Mouse (Mus musculus) cerebellum, postnatal 14 days (tissue): ENCODE data around the gene Stk11.
A peak's percentile ranks its signal among the peaks of the same experiment; 100 is the strongest.

ENCODE experiments used
- DNase-seq, 2 experiments: peaks; one replicate each; pipeline ENCODE4 v3.0.0; 2021; ENCODE audit warnings: mixed read lengths in 2 of 2

Gene Stk11

DNA sequence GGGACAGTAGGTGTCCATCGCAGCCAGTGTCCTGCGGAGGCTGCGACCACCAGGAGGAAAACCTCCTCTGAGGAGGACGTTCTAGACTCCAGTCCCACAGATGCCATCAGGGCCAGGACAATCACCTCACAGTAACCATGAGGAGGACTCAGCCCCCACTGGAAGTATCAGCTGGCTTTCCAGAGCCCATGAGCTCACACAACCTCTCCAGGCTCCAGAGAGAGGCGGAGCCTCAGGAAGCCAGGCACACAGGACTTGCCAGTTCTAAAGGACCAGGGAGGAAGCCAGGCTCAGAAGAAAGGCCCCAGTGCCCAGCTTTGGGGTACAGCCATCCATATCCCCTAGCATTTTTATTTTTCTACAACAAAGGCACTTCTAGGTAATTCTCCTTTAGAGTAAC is 20.1 kb upstream of the Stk11 start:
- no peak for DNase-seq

DNA sequence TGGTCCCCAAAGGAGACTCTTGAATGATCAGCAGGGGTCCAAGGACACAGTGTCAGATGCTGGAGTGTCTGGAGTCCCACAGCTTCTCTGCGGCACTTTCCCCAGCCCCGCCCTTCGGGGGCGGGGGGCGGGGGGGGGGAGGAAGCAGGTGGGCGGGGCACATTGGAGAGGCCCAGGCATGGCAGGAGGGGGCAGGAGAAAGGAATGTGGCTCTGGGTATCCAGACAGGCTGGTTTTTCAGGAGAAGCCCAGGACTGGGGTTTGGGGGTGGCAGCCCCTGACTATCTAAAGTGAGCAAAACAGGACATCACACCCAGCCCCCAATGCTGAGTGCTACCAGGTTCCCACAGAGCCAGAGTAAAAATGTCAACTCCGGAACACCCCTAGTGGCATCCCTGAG is 18.3 kb upstream of the Stk11 start:
- no peak for DNase-seq

DNA sequence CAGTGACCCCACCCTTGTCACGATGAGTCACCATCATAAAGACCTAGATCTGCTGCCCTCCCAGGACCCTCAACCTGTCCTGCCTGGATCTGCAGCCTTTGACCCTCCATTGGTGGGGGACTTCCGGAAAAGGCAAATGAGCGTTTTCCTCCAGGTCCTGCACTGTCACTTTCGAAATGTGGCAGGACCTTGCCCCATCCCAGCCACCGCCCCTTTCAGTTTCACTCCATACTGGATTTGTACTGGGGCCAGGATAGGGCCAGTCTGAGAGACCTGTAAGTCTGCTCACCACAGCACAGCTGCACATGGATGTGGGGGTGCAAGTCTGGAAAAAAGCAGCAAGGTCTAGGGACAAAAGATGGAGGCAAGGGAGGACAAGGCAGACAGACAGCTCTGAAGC is 17.0 kb upstream of the Stk11 start:
- DNase-seq: no peak

DNA sequence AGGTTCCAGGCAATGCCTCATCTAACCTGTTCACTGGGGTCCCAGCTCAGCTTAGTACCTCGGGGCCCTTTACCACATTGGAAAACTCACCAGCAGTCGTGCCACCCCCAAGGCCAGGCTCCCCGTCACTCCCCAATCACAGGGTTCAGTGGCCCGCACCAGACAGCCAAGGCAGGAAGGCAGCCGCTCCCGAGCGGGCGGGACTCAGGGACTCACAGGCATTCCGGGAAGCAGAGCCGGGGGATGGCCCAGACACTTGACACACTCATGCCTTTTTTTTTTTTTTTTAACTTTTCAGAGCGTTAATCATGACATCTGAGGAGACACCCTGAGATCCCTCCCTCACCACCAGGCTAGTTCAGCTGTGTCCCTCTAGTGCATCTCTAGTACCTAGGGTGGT is 14.6 kb upstream of the Stk11 start:
- DNase-seq: no peak

DNA sequence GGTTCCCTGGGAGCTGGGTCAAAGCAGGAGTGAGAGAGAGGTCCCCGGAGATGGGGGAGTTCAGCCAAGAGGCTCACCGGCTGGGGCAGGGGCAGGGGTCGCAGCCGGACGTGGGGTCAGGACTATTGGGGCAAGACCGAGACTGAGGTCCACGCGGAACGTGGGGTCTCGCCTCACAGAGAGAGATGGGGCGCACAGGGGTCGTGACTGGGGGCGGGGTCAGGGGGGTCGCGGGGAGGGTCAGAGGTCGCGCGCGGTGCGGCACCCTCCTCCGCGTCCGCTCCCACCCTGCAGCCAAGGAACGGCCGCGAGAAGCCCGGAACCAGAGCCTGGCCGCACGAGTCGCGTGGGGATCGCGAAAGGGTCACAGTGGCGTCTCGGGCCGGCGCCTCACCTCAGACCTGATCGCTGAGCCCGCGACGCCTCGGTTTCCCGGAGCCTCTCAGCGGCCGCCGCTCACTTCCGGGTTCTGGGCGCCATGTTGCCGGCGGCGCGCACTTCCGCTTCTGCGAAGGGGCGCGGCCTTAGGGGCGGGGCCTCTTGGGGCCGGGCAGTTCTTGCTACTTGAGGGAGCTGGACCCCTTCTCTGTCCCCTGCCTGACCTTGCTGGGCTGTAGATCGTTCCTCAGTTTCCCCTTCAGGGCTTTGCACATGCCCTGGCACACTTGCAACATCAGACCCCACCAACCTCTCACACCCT is 13.2 kb upstream of the Stk11 start:
- DNase-seq: peak; percentile 86 to 88

DNA sequence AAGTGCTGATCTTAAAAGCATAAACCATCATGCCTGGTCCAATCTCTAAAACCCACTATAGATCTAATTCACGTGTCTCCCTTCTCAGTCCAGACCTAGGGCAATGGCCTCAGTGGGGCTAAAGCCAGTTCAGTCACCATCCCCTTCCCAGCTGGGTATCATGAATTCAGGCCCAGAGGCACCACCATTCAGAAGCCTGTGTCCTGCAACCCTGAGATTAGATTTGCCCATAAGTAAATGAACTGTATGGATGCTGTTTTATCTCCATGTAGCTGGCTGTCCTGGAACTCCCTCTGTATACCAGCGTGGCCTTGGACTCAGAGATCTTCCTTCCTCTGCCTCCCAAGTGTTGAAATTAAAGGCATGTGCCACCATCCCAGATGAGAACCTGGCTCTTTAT is 12.6 kb upstream of the Stk11 start:
- DNase-seq: no peak

DNA sequence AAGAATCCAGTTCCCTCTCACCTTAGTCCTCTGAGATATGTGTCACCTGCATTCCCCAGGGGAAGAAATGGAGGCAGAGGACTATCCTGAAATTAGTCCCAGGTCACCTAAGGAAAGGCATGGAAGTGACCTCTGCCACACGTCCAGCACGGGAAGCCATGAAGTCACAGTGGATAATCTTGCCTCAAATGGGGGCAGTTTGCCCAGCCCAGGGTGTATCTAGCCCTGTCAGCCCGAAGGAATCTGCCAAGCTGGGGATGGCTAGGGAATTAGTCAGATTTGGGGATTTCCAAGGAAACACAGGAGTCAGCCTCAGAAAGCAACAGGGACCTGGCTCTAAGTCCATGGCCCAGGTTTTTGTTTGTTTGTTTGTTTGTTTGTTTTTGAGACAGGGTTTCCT is 11.4 kb upstream of the Stk11 start:
- DNase-seq: no peak

DNA sequence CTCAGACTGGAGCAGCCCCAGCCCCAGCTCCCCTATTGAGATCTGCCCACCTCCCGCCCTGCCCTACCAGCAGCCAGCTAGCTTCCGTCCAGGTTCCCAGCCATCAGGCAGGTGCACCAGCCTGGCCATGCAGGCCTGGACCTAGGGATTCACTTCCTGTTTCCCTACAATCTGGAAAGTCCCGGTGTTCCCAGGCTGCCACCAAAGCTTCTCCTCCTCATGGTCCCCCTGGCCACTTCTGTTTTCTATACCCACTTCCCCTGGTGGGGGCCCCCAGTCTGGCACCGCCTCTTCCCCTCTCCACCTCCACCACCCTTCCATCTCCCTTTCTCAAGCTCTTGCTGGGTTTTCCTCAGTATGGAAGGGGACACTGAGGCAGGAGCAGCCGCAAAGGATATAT is 10.1 kb upstream of the Stk11 start, which contains the start of gene Sbno2:
Gene Sbno2, minus strand, starts transcription at position 112 of the 400 bp plus-strand sequence.
- DNase-seq: no peak

DNA sequence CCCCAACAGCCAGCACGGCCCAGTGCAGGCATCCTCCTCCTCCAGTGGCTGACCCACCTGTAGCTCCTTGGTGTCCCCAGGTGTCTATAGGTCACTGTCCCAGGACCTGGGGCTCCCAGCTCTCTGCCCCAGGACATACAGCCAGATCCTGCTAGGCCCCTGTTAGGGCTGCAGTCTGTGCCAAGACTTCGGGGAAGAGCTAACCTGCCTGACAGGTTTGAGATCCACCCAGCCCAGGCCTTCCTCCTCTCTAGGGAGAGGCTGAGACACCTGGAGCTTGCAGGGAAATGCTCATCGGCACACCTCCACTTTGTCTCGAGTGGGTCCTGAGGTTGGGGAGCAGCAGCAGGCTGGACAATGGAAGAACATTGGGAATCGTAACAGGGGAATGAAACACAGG is 9.7 kb upstream of the Stk11 start:
- DNase-seq: no peak

DNA sequence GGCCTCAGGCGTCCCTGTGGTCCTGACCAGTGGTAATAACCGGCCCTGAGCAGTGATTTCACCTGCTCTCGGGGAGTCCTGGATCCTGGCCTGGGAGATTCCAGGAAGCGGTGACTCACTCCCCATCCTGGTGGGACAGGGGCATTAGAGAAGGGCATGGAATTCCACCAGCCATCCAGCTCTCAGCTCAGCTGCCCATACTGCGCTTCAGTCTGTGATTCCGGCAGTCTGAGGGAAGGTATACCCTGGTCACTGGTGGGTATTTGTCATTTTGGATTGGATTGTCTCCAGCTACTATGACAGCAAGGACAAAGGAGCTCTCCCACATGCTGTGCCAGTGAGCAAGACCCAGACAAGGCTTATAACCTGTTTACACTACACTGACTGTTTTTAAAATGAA is 7.9 kb upstream of the Stk11 start:
- no peak for DNase-seq

DNA sequence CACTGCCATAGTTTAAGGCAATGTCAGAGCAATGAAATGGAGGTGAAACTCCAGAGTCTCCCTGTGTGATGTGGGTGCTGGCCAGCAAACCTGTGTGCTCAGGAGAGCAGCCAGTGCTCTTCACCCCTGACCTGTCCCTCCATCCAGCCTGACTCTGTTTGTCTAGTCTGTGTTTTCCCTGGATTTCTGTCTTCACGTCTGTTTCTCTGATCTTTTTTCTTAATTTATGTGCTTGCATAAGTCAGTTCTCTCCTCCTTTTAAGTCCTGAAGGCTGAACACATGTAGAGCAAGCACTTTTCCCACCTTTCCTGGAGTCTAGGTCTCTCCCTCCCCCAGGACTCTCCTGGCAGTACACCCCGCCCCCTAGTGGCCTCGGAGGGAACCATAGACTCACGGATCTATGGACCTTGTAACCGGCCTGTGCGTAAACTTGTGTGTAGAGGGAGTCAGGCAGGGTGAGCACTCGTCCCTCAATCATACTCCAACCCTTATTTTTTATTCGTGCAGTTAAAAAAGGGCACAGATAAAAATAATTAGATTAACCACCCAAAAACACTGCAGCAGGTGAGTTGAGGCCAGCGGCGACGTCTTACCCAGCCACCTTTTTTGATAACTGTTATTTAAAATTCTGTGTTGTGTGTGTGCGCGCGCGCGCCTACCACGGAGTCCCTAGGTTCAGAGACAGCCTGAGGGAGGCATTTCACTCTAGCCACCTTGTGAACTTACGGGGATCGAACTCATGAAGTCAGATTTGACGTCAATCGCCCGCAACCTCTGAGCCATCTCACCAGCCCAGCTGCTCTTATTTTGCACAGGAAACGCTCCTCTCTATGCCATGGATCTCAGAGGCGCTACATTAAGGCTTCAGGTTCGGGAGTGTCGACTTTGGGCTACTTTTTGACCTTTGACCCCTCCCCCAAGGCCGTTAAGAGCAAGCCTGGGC is 990 bp upstream of the Stk11 start:
- DNase-seq: peak; percentile 95 to 97

DNA sequence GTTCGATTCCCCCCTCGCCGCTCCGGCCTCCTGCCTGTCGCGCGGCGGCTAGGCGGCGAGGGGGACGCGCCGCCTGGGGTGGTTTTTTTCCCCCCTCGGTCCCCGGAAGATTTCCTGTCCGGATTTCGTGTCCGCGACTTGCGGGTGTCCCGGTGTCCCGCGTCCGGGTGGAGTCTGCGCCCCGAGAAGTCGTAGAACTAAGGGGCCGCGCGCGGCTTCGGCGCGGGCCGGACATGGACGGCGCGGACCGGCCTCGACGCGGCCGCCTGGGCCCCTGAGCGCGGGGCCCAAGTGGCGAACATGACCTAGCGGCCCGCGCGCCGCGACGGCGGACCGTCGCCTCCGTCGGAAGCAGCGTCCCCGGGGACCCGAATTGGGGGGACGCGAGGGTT is 337 bp downstream of the Stk11 start:
- DNase-seq: no peak

DNA sequence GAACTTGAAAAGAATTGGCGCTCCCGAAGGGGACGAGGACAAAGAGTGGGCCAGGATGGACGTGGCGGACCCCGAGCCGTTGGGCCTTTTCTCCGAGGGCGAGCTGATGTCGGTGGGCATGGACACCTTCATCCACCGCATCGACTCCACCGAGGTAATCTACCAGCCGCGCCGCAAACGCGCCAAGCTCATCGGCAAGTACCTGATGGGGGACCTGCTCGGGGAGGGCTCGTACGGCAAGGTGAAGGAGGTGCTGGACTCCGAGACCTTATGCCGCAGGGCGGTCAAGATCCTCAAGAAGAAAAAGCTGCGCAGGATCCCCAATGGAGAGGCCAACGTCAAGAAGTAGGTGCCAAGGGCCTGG is 942 bp downstream of the Stk11 start:
- peak; percentile 45 to 50 for DNase-seq

DNA sequence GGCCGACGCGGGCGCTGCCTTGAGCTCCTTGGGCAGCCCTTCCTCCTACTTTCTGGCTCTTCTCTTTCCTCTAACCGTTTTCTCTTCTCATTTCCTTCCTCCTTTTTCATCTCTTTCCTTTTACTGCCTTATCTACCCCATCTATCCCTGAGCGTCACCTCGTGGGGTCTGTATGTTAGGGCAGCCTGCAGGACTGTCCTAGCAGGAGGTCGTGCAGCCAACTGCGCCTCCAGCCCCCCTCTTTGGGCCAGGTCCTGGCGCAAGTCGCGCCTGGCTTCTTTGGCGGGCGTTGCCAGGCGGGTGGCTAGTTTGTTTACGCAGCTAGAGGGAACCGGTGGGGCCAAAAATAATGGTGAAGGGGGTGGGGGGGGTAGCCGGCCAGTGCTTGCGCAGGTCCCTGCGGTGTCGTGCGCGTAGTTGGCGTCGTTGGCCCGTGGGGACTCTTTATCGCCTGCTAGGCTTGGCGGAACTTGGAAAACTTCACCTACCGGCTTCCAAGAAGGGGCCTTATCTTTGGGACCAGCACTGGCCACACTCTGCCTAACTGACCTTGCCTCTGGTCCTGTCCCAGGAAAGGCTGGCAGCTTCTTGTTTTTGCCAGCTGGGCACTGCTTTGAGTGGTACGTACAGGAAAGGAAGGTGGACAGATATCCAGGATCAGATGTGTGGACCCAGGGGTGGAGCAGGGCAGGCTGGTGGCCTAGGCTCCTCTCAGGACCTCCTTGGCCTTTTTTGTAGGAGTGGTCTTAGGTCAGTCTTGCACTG is 1.5 kb downstream of the Stk11 start:
- peak; percentile 50 to 53 for DNase-seq

DNA sequence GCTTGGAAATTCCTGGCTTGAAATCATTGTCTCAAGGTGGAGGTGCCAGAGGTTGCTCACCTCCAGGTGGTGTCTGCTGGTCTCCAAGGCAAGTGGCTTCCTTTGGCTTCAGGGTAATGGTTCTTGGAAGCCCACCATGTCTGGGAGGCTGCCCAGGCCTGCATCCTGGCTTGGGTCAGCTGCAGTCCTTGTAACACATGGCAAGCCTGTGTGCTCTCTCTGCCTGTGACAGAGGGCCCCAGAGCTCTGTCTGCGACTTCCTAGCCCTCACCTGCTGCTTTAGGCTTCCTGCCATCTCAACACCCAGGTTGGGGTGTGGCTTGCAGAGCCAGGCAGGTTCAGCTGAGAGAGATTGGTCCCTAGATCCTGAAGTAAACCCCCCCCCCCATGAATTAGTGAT is 2.1 kb downstream of the Stk11 start:
- peak; percentile 76 to 81 for DNase-seq

DNA sequence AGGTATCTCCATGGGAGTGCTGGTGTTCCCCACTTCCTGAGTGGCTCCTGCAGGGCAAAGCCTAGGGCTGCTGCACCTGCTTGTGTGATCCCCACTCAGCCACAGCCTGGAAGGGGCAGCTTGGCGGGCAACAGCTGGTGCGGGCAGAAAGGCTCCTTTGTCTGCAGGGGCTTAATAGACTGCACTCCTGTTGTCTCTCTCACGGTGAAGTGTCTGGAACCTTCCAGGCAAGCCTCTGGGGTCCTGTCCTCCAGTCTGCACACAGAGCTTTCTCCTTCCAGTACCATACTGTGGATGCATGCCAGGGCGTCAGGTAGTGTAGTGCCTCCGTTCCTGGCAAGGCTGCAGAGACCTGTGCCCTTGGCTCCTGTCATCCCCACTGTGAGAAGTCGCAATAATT is 2.9 kb downstream of the Stk11 start:
- peak; percentile 69 for DNase-seq

DNA sequence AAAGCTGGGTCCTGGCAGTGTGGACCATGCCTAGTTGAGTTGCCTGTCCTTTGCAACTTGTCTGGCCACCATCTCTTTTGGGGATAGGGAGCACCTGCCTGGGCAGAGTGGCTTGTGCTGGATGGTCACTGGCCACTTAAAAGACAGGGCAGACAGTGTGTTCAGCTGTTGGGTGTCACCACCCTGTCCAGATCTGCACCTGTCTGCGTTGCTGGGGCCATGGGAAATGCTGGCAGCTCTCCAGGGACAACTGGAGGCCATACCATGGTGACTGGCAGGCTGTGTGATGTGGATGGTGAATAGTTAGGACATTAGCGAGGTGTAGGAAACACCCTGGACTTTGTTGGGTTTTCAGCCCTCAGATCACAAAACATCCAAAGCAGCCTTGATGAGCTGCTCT is 4.5 kb downstream of the Stk11 start:
- no peak for DNase-seq

DNA sequence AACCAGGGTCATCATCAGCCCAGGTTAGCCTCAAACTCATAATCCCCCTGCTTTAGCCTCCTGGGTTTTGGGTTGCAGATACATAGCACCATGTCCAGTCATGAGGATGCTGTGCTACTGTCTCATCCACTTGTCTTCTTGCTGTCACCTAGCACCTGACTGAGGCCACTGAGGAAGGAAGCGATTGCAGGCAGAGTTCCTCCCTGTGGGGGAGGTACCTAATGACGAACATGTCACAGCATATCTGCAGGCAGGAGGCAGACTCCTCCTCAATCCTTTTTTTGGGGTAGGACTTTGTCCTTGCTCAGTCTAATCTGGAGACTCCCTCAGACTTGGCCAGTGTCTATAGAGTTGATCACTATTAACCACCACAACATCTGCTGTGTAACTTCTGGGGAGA is 6.0 kb downstream of the Stk11 start:
- no peak for DNase-seq

DNA sequence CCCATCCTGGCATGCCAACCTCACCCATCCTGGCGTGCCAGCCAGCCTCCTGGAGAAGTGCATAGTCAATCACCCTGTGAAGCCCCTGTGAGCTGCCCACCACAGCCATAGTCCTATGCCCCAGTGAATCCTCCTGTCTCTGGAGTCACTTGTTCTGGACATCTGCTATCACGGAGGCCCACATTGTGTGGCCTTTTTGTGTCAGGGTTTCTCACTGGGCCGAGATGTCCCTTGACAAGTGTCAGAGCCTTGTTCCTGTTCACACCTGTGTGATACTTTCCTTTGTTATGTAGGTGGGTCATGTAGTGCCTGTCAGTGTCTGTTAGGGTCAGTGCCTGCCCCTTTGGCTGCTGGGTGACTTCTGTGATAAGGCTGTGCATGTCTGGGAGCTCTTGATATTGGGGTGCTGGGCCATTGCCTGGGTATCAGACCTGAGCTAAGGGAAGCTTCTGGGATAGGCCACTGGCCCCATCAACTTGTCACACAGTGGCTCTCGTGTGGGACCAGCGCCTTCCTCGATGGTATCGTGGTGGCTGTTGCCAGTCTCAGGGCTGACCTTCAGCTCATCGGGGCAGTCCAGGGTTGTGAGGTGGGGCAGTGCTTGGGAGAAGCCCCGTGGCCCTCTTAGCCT is 8.4 kb downstream of the Stk11 start:
- no peak for DNase-seq

DNA sequence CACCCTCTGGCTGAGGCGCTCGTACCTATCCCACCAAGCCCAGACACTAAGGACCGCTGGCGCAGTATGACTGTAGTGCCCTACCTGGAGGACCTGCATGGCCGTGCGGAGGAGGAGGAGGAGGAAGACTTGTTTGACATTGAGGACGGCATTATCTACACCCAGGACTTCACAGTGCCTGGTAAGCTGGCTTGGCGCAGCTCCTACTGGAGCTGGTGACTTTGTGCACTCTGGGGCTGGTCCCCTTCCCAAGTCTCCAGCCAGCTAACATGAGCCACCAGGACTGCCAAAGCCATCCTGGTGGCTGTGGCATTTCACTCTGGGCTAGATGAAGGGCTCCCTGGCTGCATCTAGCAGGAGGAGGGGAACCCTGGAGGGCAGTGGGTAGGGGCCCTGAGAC is 12.3 kb downstream of the Stk11 start:
- no peak for DNase-seq

DNA sequence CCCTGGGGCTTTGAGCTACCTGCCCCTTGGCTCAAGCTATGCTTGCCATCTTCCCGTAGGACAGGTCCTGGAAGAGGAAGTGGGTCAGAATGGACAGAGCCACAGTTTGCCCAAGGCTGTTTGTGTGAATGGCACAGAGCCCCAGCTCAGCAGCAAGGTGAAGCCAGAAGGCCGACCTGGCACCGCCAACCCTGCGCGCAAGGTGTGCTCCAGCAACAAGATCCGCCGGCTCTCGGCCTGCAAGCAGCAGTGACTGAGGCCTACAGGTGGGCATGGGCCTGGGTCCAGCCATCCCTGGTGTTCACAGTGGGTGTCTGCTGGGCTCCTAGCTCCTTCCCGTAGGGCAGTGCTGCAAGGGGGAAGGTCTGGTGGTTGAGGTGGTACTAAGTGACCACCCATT is 14.2 kb downstream of the Stk11 start:
- peak; percentile 72 to 75 for DNase-seq

DNA sequence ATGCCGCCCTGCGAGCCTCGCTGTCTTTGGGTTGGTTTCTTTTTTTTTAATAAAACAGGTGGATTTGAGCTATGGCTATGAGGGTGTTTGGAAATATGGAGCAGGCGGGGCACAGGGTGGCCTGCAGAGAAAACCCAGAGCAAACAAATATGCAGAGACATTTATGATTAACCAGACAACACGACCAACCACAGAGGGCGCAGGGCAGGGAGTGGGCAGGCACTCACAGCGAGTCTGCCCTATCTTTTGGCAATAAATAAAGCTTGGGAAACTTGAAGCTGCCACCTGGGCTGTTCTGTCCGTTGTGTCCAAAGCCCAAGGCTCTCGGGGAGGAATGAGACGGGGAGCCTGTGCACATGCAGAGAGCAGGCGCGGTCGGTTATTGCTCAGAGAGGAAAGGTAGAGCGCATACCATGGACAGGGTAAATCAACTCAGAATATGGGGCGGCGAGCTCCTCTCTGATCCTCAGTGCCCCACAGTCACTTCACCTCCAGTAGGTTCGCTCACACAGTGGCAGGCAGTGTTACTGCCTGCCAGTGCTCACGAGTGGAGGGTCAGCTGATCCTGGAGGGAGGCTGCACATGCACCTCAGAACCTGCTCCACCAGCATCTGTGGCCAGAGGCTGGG is 14.9 kb downstream of the Stk11 start:
- DNase-seq: peak in 1 of 2 experiments; percentile 11
